Mouse (Mus musculus) liver, embryonic 14.5 days (tissue): Measurements from ENCODE around the gene Opcml. TPM values are rescaled to one million over a fixed set of nuclear protein-coding genes. Genes with fewer than 3 reads are reported as not detected.

Experiments used
- ATAC-seq: fragments of 200-750 bp; cut with Nextera tagmentation; 2 replicates; pipeline ENCODE4 v1.8.0; 2017; ENCODE audit warnings: moderate number of reproducible peaks, mild to moderate bottlenecking, moderate library complexity; ENCODE audit not compliant: insufficient read depth
- DNase-seq, 3 experiments: peaks; one replicate each; pipeline ENCODE4 v3.0.0-alpha.2; 2012 to 2013; ENCODE audit warnings: low read depth in 3 of 3, low spot score in 3 of 3
- H3K27ac ChIP-seq: fragments of 300-500 bp; sonication (generic); 2 replicates; pipeline ENCODE4 v1.5.1; 2014; ENCODE audit warnings: moderate library complexity, mild to moderate bottlenecking, control low read depth, inconsistent platforms
- H3K27me3 ChIP-seq: fragments of 300-500 bp; sonication (generic); 2 replicates; pipeline ENCODE4 v1.6.1; 2014; ENCODE audit warnings: mild to moderate bottlenecking, low read length, moderate library complexity; ENCODE audit not compliant: control insufficient read depth, insufficient read depth
- H3K36me3 ChIP-seq: fragments of 300-500 bp; sonication (generic); replicated peaks from 2 replicates; pipeline ENCODE4 v1.6.1; 2014; ENCODE audit warnings: low read depth; ENCODE audit not compliant: control insufficient read depth, insufficient read depth
- H3K4me1 ChIP-seq, 2 experiments: fragments of 200-500 bp in 1 of 2; fragments of 300-500 bp in 1 of 2; sonication (generic) in 1 of 2; replicated peaks; 2 replicates each; pipeline ENCODE4 v1.6.1; 2012 to 2014; ENCODE audit warnings: antibody characterized with exemption in 1 of 2, inconsistent platforms in 1 of 2, low read length in 1 of 2; ENCODE audit not compliant: control insufficient read depth in 2 of 2, insufficient read depth in 2 of 2
- H3K4me2 ChIP-seq: fragments of 300-500 bp; sonication (generic); 2 replicates; pipeline ENCODE4 v1.6.1; 2014; ENCODE audit warnings: low read depth, mild to moderate bottlenecking, control low read depth, moderate library complexity
- H3K4me3 ChIP-seq, 2 experiments: fragments of 200-500 bp in 1 of 2; fragments of 300-500 bp in 1 of 2; sonication (generic) in 1 of 2; 2 replicates each; pipeline ENCODE4 v1.5.1; 2012 to 2014; ENCODE audit warnings: low read depth in 2 of 2, low read length in 2 of 2, mild to moderate bottlenecking in 2 of 2, control low read depth in 1 of 2, inconsistent platforms in 1 of 2, moderate library complexity in 1 of 2; ENCODE audit not compliant: insufficient read depth in 1 of 2
- H3K9ac ChIP-seq: fragments of 300-500 bp; sonication (generic); replicated peaks from 2 replicates; pipeline ENCODE4 v1.6.1; 2014; ENCODE audit warnings: mild to moderate bottlenecking, control low read depth, moderate library complexity
- H3K9me3 ChIP-seq: fragments of 300-500 bp; sonication (generic); 2 replicates; pipeline ENCODE4 v1.6.1; 2016; ENCODE audit warnings: low read length, mixed read lengths; ENCODE audit not compliant: control insufficient read depth
- CTCF ChIP-seq: IDR thresholded peaks from 2 replicates; pipeline ENCODE4 v1.5.1; 2016; ENCODE audit warnings: antibody characterized with exemption, low read depth, control low read depth
- EP300 ChIP-seq: IDR thresholded peaks from 2 replicates; pipeline ENCODE4 v1.6.1; 2016; ENCODE audit warnings: antibody characterized with exemption, low read depth
- WGBS: fragments of 180-500 bp; shearing (Covaris S2); extraction: QIAGEN DNeasy Blood & Tissue Kit; methylation state at CpG from one replicate; pipeline ENCODE4 v1.1.7; 2014; ENCODE audit not compliant: insufficient replicate concordance; 5-methylcytosine and 5-hydroxymethylcytosine counted together
- polyA plus RNA-seq, 2 experiments: library from polyadenylated mRNA; depleted of rRNA in 1 of 2; stranded (reverse) in 1 of 2; unstranded in 1 of 2; fragments of >200 nt; fragmentation: Nextera tagmentation in 1 of 2; extraction: Ambion mirVana in 1 of 2; gene quantifications; 2 replicates each; pipeline versions ENCODE4 v1.2.1 to v1.2.3; 2012 to 2014

Opcml gene
- polyA plus RNA-seq, 2 experiments: 0.03 TPM; not detected in 1

- no peak overlapping the region for H3K4me3 ChIP-seq
- TF ChIP-seq EP300: no peak
- no peak for TF ChIP-seq CTCF
- H3K27me3 ChIP-seq: no peaks in the 10 kb centered on the region
- no peak for ATAC-seq
- H3K9me3 ChIP-seq: no peaks in the 10 kb centered on the region
- no peaks in the 10 kb centered on the region for H3K4me1 ChIP-seq
- no peaks in the 10 kb centered on the region for H3K36me3 ChIP-seq
- DNase-seq: no peak
- H3K9ac ChIP-seq: no peak overlapping the region
- 31% methylated on average over 1 of the region's 1 CpGs for WGBS
- H3K4me2 ChIP-seq: no peak overlapping the region
- no peak overlapping the region for H3K27ac ChIP-seq
Measured at GRCm38 (mm10) chr9:28617666-28618065, 827.1 kb downstream of the Opcml start.

GRCm38 (mm10) chr9:28618186-28618892, 827.8 kb downstream of the Opcml start:
- no peak for TF ChIP-seq CTCF
- no peak for TF ChIP-seq EP300
- Histone ChIP-seq H3K4me1 (no peaks in the 10 kb centered on the region), H3K27ac (no peak overlapping the region), H3K9ac (no peak overlapping the region), H3K9me3 (no peaks in the 10 kb centered on the region), H3K36me3 (no peaks in the 10 kb centered on the region), H3K27me3 (no peaks in the 10 kb centered on the region), H3K4me3 (no peak overlapping the region), H3K4me2 (no peak overlapping the region)
- DNase-seq (no peak), ATAC-seq (no peak)
- WGBS: 39% methylated on average over 2 of the region's 2 CpGs

- DNase-seq: no peak
- Histone ChIP-seq H3K27me3 (no peaks in the 10 kb centered on the region), H3K36me3 (no peaks in the 10 kb centered on the region), H3K4me1 (no peaks in the 10 kb centered on the region), H3K4me2 (no peak overlapping the region), H3K27ac (no peak overlapping the region), H3K9me3 (no peaks in the 10 kb centered on the region), H3K9ac (no peak overlapping the region), H3K4me3 (no peak overlapping the region)
- TF ChIP-seq CTCF (no peak), EP300 (no peak)
- no peak for ATAC-seq
- 60% methylated on average over 1 of the region's 1 CpGs for WGBS
Measured at GRCm38 (mm10) chr9:28621939-28622338, 831.4 kb downstream of the Opcml start.

GRCm38 (mm10) chr9:28624870-28625269, 834.3 kb downstream of the Opcml start:
- ATAC-seq (no peak), DNase-seq (no peak)
- TF ChIP-seq CTCF: no peak
- TF ChIP-seq EP300: no peak
- Histone ChIP-seq H3K9ac (no peak overlapping the region), H3K27me3 (no peaks in the 10 kb centered on the region), H3K27ac (no peak overlapping the region), H3K4me1 (no peaks in the 10 kb centered on the region), H3K4me2 (no peak overlapping the region), H3K36me3 (no peaks in the 10 kb centered on the region), H3K4me3 (no peak overlapping the region), H3K9me3 (no peaks in the 10 kb centered on the region)
- WGBS: 64% methylated on average over 10 of the region's 10 CpGs

- H3K9me3 ChIP-seq: no peaks in the 10 kb centered on the region
- no peaks in the 10 kb centered on the region for H3K4me1 ChIP-seq
- no peak for DNase-seq
- no peaks in the 10 kb centered on the region for H3K36me3 ChIP-seq
- no peak overlapping the region for H3K27ac ChIP-seq
- H3K27me3 ChIP-seq: no peaks in the 10 kb centered on the region
- ATAC-seq: no peak
- no peak for TF ChIP-seq CTCF
- no peak for TF ChIP-seq EP300
- no peak overlapping the region for H3K4me3 ChIP-seq
- H3K4me2 ChIP-seq: no peak overlapping the region
- H3K9ac ChIP-seq: no peak overlapping the region
Measured at GRCm38 (mm10) chr9:28642766-28643165, 852.2 kb downstream of the Opcml start.
